Mouse (Mus musculus) olfactory bulb, adult 2 months (tissue): ENCODE measurements around the gene Traf2. TPM values are rescaled to one million over a fixed set of nuclear protein-coding genes. Genes with fewer than 3 reads are reported as not detected.

ENCODE experiments used
- H3K27ac ChIP-seq: fragments of 200-500 bp; 2 replicates; pipeline ENCODE4 v1.5.1; 2012; ENCODE audit warnings: low read depth, low read length; ENCODE audit not compliant: insufficient read depth
- H3K4me1 ChIP-seq: fragments of 200-500 bp; 2 replicates; pipeline ENCODE4 v1.6.1; 2012; ENCODE audit warnings: low read length; ENCODE audit not compliant: control insufficient read depth, insufficient read depth
- H3K4me3 ChIP-seq: fragments of 200-500 bp; 2 replicates; pipeline ENCODE4 v1.5.1; 2012; ENCODE audit warnings: mild to moderate bottlenecking, low read depth, low read length, moderate library complexity; ENCODE audit not compliant: insufficient read depth
- CTCF ChIP-seq: fragments of 200-500 bp; IDR thresholded peaks from 2 replicates; pipeline ENCODE4 v1.5.1; 2012; ENCODE audit warnings: low read depth, mild to moderate bottlenecking, low read length, moderate library complexity; ENCODE audit not compliant: insufficient read depth
- POLR2A ChIP-seq: fragments of 200-500 bp; IDR thresholded peaks from 2 replicates; pipeline ENCODE4 v1.6.1; 2012; ENCODE audit warnings: mild to moderate bottlenecking, low read depth, low read length, moderate library complexity; ENCODE audit not compliant: insufficient read depth
- WGBS: fragments of 180-500 bp; shearing (Covaris S2); methylation state at CpG from one replicate; pipeline ENCODE4 v1.1.7; 2018; 5-methylcytosine and 5-hydroxymethylcytosine counted together
- polyA plus RNA-seq: library from polyadenylated mRNA; stranded (reverse); fragments of >200 nt; gene quantifications from 2 replicates; pipeline ENCODE4 v1.2.4, GENCODE M21; 2012; ENCODE audit warnings: low replicate concordance; ENCODE audit not compliant: missing spikeins, insufficient read depth, insufficient read length

Gene Traf2
- polyA plus RNA-seq, 1 experiment, result not detected

- no peak overlapping the region for H3K27ac ChIP-seq
- WGBS, result 29% methylated on average over 5 of the region's 5 CpGs
- no peak overlapping the region for H3K4me3 ChIP-seq
- 0 out of 2 replicates have a peak, but pooled peaks cover 1% of the 10 kb centered on the region for H3K4me1 ChIP-seq
- TF ChIP-seq CTCF (no peak), POLR2A (no peak)
Observed at GRCm38 (mm10) chr2:25551186-25551585, 4.4 kb upstream of the Traf2 start.

GRCm38 (mm10) chr2:25549021-25549991 lies 2.6 kb upstream of the Traf2 start:
- Histone ChIP-seq H3K4me3 (no peak overlapping the region), H3K27ac (no peak overlapping the region), H3K4me1 (peaks cover 7% of the 10 kb centered on the region; the same call in 1 of the 2 replicates)
- no peak for TF ChIP-seq CTCF
- no peak for TF ChIP-seq POLR2A
- WGBS, result 74% methylated on average over 9 of the region's 9 CpGs

GRCm38 (mm10) chr2:25545996-25546810 lies 537 bp downstream of the Traf2 start:
- no peak for TF ChIP-seq POLR2A
- TF ChIP-seq CTCF, result no peak
- Histone ChIP-seq H3K4me1 (peaks cover 7% of the 10 kb centered on the region; the same call in 1 of the 2 replicates), H3K27ac (peak overlapping the region; percentile 37), H3K4me3 (peak overlapping the region; percentile 72)
- 8% methylated on average over 43 of the region's 43 CpGs for WGBS

GRCm38 (mm10) chr2:25541644-25542367 lies 4.9 kb downstream of the Traf2 start:
- H3K27ac ChIP-seq, result no peak overlapping the region
- TF ChIP-seq POLR2A (no peak), CTCF (no peak)
- H3K4me1 ChIP-seq, result peaks cover 7% of the 10 kb centered on the region; the same call in 1 of the 2 replicates
- H3K4me3 ChIP-seq, result no peak overlapping the region
- 90% methylated on average over 10 of the region's 10 CpGs for WGBS

DNA sequence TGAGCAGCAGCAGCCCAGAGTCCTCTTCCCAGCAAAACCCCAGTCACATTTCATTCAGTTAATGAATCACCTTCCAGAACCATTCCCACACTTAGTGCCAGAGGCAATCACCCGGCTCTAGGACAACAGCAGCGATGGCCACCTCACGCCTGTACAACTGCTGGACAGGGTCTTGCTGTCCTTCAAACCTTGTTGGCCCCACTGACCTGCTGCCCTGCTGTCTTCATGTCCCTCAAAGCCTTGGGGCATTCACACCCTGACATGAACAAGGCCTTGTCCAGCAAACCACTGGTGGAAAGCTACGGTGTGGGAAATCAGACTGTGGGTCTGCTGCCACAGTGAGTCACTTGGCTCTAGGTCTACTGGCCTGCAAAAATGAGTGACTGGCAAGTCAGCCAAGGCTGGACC lies 6.2 kb downstream of the Traf2 start:
- TF ChIP-seq POLR2A, result no peak
- no peak for TF ChIP-seq CTCF
- Histone ChIP-seq H3K4me1 (no peaks in the 10 kb centered on the region), H3K27ac (no peak overlapping the region), H3K4me3 (no peak overlapping the region)
- WGBS, result 84% methylated on average over 4 of the region's 4 CpGs

- Histone ChIP-seq H3K4me1 (peaks cover 5% of the 10 kb centered on the region; the same call in 1 of the 2 replicates), H3K27ac (no peak overlapping the region), H3K4me3 (no peak overlapping the region)
- 94% methylated on average over 8 of the region's 8 CpGs for WGBS
- TF ChIP-seq POLR2A (no peak), CTCF (no peak)
Observed at GRCm38 (mm10) chr2:25536531-25536930, 10.2 kb downstream of the Traf2 start.

GRCm38 (mm10) chr2:25534866-25535182 lies 11.9 kb downstream of the Traf2 start:
- Histone ChIP-seq H3K27ac (no peak overlapping the region), H3K4me1 (peaks cover 5% of the 10 kb centered on the region; the same call in 1 of the 2 replicates), H3K4me3 (no peak overlapping the region)
- TF ChIP-seq POLR2A (no peak), CTCF (no peak)
- WGBS, result 97% methylated on average over 2 of the region's 2 CpGs

DNA sequence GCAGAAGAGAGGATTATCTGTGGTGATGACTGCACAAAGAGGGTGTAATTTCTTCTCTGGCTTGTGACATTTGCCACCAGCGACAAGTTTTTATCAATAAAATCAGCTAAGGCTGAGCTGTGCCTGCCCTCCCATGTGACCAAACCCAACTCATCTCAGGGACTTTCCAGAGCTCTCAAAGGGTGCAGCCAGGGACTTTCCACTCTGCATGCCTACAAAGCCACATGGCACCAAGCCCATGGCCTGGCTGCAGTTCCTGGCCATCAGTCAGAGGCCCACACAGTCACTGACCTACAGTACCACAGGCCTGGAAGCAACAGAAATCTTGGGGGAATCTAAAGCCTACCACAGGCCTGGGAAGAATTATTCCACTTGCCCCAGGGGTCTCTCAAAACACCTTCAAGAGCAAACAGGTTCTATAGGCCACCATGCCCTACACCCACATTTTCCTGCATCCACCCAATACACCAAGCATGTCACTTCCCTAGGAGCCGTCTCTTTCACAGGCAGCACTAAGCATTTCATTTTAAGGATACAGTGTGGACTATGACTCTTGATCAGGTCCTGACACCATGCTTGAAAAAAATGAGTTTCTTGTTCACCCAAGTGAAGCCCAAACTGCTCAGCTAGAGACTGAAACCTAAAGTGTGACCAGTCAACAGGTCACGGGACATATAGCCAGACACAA lies 12.4 kb downstream of the Traf2 start:
- H3K4me3 ChIP-seq, result no peak overlapping the region
- TF ChIP-seq POLR2A, result no peak
- no peak for TF ChIP-seq CTCF
- no peak overlapping the region for H3K27ac ChIP-seq
- WGBS, result 62% methylated on average over 3 of the region's 3 CpGs
- peaks cover 5% of the 10 kb centered on the region; the same call in 1 of the 2 replicates for H3K4me1 ChIP-seq
